Mouse (Mus musculus) heart, embryonic 16.5 days (tissue): ENCODE results near the gene Slc17a3. TPM values are rescaled to one million over a fixed set of nuclear protein-coding genes. Genes with fewer than 3 reads are reported as not detected.

ENCODE experiments used
- ATAC-seq: fragments of 200-750 bp; cut with Nextera tagmentation; replicated peaks from 2 replicates; pipeline ENCODE4 v1.8.0; 2017; ENCODE audit warnings: moderate number of reproducible peaks; ENCODE audit not compliant: insufficient read depth, low FRiP score; ENCODE audit errors: extremely low read depth
- H3K27ac ChIP-seq: fragments of 300-500 bp; sonication (generic); 2 replicates; pipeline ENCODE4 v1.5.1; 2014; ENCODE audit warnings: mild to moderate bottlenecking, low read length, control low read depth, moderate library complexity
- H3K27me3 ChIP-seq: fragments of 300-500 bp; sonication (generic); 2 replicates; pipeline ENCODE4 v1.6.1; 2014; ENCODE audit warnings: low read length, mixed read lengths; ENCODE audit not compliant: control insufficient read depth, insufficient read depth
- H3K36me3 ChIP-seq: fragments of 300-500 bp; sonication (generic); 2 replicates; pipeline ENCODE4 v1.6.1; 2014; ENCODE audit not compliant: control insufficient read depth, insufficient read depth
- H3K4me1 ChIP-seq: fragments of 300-500 bp; sonication (generic); 2 replicates; pipeline ENCODE4 v1.6.1; 2014; ENCODE audit warnings: low read length, mixed read lengths; ENCODE audit not compliant: control insufficient read depth, insufficient read depth
- H3K4me2 ChIP-seq: fragments of 300-500 bp; sonication (generic); 2 replicates; pipeline ENCODE4 v1.6.1; 2014; ENCODE audit warnings: low read depth, mild to moderate bottlenecking, control low read depth, low read length
- H3K4me3 ChIP-seq: fragments of 300-500 bp; sonication (generic); 2 replicates; pipeline ENCODE4 v1.5.1; 2014; ENCODE audit warnings: mild to moderate bottlenecking, control low read depth, low read length
- H3K9ac ChIP-seq: fragments of 300-500 bp; sonication (generic); 2 replicates; pipeline ENCODE4 v1.6.1; 2014; ENCODE audit warnings: low read length, control low read depth
- H3K9me3 ChIP-seq: fragments of 300-500 bp; sonication (generic); replicated peaks from 2 replicates; pipeline ENCODE4 v1.6.1; 2016; ENCODE audit warnings: low read length; ENCODE audit not compliant: control insufficient read depth
- WGBS: fragments of 180-500 bp; shearing (Covaris S2); extraction: QIAGEN DNeasy Blood & Tissue Kit; methylation state at CpG from one replicate; pipeline ENCODE4 v1.1.7; 2014; 5-methylcytosine and 5-hydroxymethylcytosine counted together
- polyA plus RNA-seq: library from polyadenylated mRNA; unstranded; fragments of >200 nt; fragmentation: Nextera tagmentation; extraction: Ambion mirVana; gene quantifications from 2 replicates; pipeline ENCODE4 v1.2.1, GENCODE M21; 2015

The Slc17a3 gene
- polyA plus RNA-seq, 1 experiment from 2014 or later, result not detected

GRCm38 (mm10) chr13:23867000-23867399 lies 27.8 kb downstream of the Slc17a3 start:
- ATAC-seq, result no peak
- Histone ChIP-seq H3K27me3 (no peaks in the 10 kb centered on the region), H3K4me1 (no peaks in the 10 kb centered on the region; the same call in 1 of the 2 replicates), H3K4me2 (no peak overlapping the region), H3K36me3 (no peaks in the 10 kb centered on the region), H3K27ac (no peak overlapping the region), H3K9ac (no peak overlapping the region), H3K9me3 (no peaks in the 10 kb centered on the region), H3K4me3 (no peak overlapping the region)
- WGBS, result 80% methylated on average over 6 of the region's 6 CpGs

- Histone ChIP-seq H3K27me3 (no peaks in the 10 kb centered on the region), H3K9ac (no peak within 1 kb of the TSS), H3K27ac (no peak within 1 kb of the TSS), H3K4me2 (no peak within 1 kb of the TSS), H3K4me1 (no peaks in the 10 kb centered on the region; the same call in 1 of the 2 replicates), H3K4me3 (no peak within 1 kb of the TSS), H3K36me3 (no peaks in the 10 kb centered on the region), H3K9me3 (no peaks in the 10 kb centered on the region)
- WGBS, result 70% methylated on average over 7 of the region's 7 CpGs
- ATAC-seq, result no peak
These were observed 28.2 kb downstream of the Slc17a3 start, which contains the start of gene Slc17a1 for GRCm38 (mm10) chr13:23867405-23867804. Slc17a1 (plus strand) TSS chr13:23867750.

- no peaks in the 10 kb centered on the region for H3K27me3 ChIP-seq
- H3K9ac ChIP-seq, result no peak overlapping the region
- 80% methylated on average over 8 of the region's 8 CpGs for WGBS
- H3K27ac ChIP-seq, result no peak overlapping the region
- ATAC-seq, result no peak
- H3K9me3 ChIP-seq, result no peaks in the 10 kb centered on the region
- no peaks in the 10 kb centered on the region for H3K36me3 ChIP-seq
- H3K4me2 ChIP-seq, result no peak overlapping the region
- no peak overlapping the region for H3K4me3 ChIP-seq
- no peaks in the 10 kb centered on the region; the same call in 1 of the 2 replicates for H3K4me1 ChIP-seq
These were observed 29.7 kb downstream of the Slc17a3 start for GRCm38 (mm10) chr13:23868790-23869533.

GRCm38 (mm10) chr13:23869996-23870395 lies 30.8 kb downstream of the Slc17a3 start:
- H3K4me2 ChIP-seq, result no peak overlapping the region
- H3K27me3 ChIP-seq, result no peaks in the 10 kb centered on the region
- H3K4me1 ChIP-seq, result no peaks in the 10 kb centered on the region; the same call in 1 of the 2 replicates
- H3K9ac ChIP-seq, result no peak overlapping the region
- H3K36me3 ChIP-seq, result no peaks in the 10 kb centered on the region
- no peaks in the 10 kb centered on the region for H3K9me3 ChIP-seq
- 74% methylated on average over 3 of the region's 3 CpGs for WGBS
- no peak overlapping the region for H3K4me3 ChIP-seq
- ATAC-seq, result no peak
- no peak overlapping the region for H3K27ac ChIP-seq

GRCm38 (mm10) chr13:23873141-23873540 lies 33.9 kb downstream of the Slc17a3 start:
- Histone ChIP-seq H3K9ac (no peak overlapping the region), H3K27me3 (no peaks in the 10 kb centered on the region), H3K4me1 (no peaks in the 10 kb centered on the region), H3K4me3 (no peak overlapping the region), H3K36me3 (no peaks in the 10 kb centered on the region), H3K4me2 (no peak overlapping the region), H3K9me3 (no peaks in the 10 kb centered on the region), H3K27ac (no peak overlapping the region)
- ATAC-seq, result no peak
- WGBS, result 74% methylated on average over 5 of the region's 5 CpGs

- Histone ChIP-seq H3K27ac (no peak overlapping the region), H3K9ac (no peak overlapping the region), H3K4me2 (no peak overlapping the region), H3K9me3 (no peaks in the 10 kb centered on the region), H3K36me3 (no peaks in the 10 kb centered on the region), H3K4me3 (no peak overlapping the region), H3K4me1 (no peaks in the 10 kb centered on the region), H3K27me3 (no peaks in the 10 kb centered on the region)
- no peak for ATAC-seq
- WGBS, result 68% methylated on average over 3 of the region's 3 CpGs
These were observed 39.9 kb downstream of the Slc17a3 start for GRCm38 (mm10) chr13:23879106-23879505.

- no peaks in the 10 kb centered on the region for H3K4me1 ChIP-seq
- no peak overlapping the region for H3K4me3 ChIP-seq
- ATAC-seq, result no peak
- no peaks in the 10 kb centered on the region for H3K27me3 ChIP-seq
- no peaks in the 10 kb centered on the region for H3K9me3 ChIP-seq
- no peak overlapping the region for H3K4me2 ChIP-seq
- WGBS, result 67% methylated on average over 5 of the region's 5 CpGs
- H3K27ac ChIP-seq, result no peak overlapping the region
- no peak overlapping the region for H3K9ac ChIP-seq
- no peaks in the 10 kb centered on the region for H3K36me3 ChIP-seq
These were observed 40.4 kb downstream of the Slc17a3 start for GRCm38 (mm10) chr13:23879636-23880035.

- no peak overlapping the region for H3K4me2 ChIP-seq
- no peaks in the 10 kb centered on the region for H3K4me1 ChIP-seq
- WGBS, result 22% methylated on average over 2 of the region's 2 CpGs
- H3K9ac ChIP-seq, result no peak overlapping the region
- H3K27ac ChIP-seq, result no peak overlapping the region
- no peaks in the 10 kb centered on the region for H3K9me3 ChIP-seq
- no peaks in the 10 kb centered on the region for H3K36me3 ChIP-seq
- H3K27me3 ChIP-seq, result no peaks in the 10 kb centered on the region
- no peak for ATAC-seq
- no peak overlapping the region for H3K4me3 ChIP-seq
These were observed 46.3 kb downstream of the Slc17a3 start for GRCm38 (mm10) chr13:23885540-23885939.

GRCm38 (mm10) chr13:23887026-23887725 lies 47.9 kb downstream of the Slc17a3 start:
- WGBS, result 67% methylated on average over 3 of the region's 3 CpGs
- no peak overlapping the region for H3K4me2 ChIP-seq
- no peak for ATAC-seq

More at GRCm38 (mm10) chr13:23887026-23887725, 47.9 kb downstream of the Slc17a3 start:
- Histone ChIP-seq H3K9me3 (no peaks in the 10 kb centered on the region), H3K4me1 (no peaks in the 10 kb centered on the region), H3K4me3 (no peak overlapping the region), H3K36me3 (no peaks in the 10 kb centered on the region), H3K27me3 (no peaks in the 10 kb centered on the region), H3K9ac (no peak overlapping the region), H3K27ac (no peak overlapping the region)
